Mouse (Mus musculus): Measurements from ENCODE around the gene Smpdl3b.

GRCm38 (mm10) chr4:132796196-132796886 is 39.3 kb upstream of the Smpdl3b start, which contains the start of gene Themis2:
- TF ChIP-seq CTCF (IDR thresholded peaks at IDR 0.05; ENCODE audit: low read depth) (no peak), EP300 (optimal IDR thresholded peaks at IDR 0.05) (no peak)
